Mouse (Mus musculus): Measurements from ENCODE around the gene Angptl3. TPM values are rescaled to one million over a fixed set of nuclear protein-coding genes. Genes with fewer than 3 reads are reported as not detected.

Angptl3 gene
- polyA plus RNA-seq (2014; fragmentation: Illumina TruSeq; extraction: RNeasy Lipid Tissue Mini Kit (QIAGEN cat#74804); ENCODE audit: low read depth, low replicate concordance) = 0.60 TPM

DNA sequence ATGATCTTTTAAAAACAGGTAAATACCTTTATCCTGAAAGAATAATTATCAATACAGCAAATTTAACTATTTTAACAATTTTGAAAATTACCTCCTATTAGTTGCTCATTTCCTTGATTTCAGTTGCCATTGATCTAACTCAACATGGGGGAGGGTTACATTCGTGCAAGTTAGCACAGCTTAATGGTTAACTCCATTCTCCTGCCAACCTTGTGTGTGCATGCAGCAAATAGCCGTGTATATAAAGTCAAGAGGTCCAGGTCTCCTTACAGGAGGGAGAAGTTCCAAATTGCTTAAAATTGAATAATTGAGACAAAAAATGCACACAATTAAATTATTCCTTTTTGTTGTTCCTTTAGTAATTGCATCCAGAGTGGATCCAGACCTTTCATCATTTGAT lies at the start of gene Angptl3:
Gene Angptl3, plus strand, starts transcription at position 269 of the 400 bp plus-strand sequence.

Other genes with a start within 250 kb of the Angptl3 start
- gene Kank4, start 213.4 kb upstream of the Angptl3 start, polyA plus RNA-seq (2014; fragmentation: Illumina TruSeq; extraction: RNeasy Lipid Tissue Mini Kit (QIAGEN cat#74804); ENCODE audit: low read depth, low replicate concordance) = 0.50 TPM
- not detected for gene I0C0044D17Rik, start 207.1 kb upstream of the Angptl3 start, polyA plus RNA-seq (2014; fragmentation: Illumina TruSeq; extraction: RNeasy Lipid Tissue Mini Kit (QIAGEN cat#74804); ENCODE audit: low read depth, low replicate concordance)
- gene Usp1, start 107.1 kb upstream of the Angptl3 start, polyA plus RNA-seq (2014; fragmentation: Illumina TruSeq; extraction: RNeasy Lipid Tissue Mini Kit (QIAGEN cat#74804); ENCODE audit: low read depth, low replicate concordance) = 107 TPM
- 182 TPM for gene Dock7, start 90.0 kb downstream of the Angptl3 start, polyA plus RNA-seq (2014; fragmentation: Illumina TruSeq; extraction: RNeasy Lipid Tissue Mini Kit (QIAGEN cat#74804); ENCODE audit: low read depth, low replicate concordance)
- 36.7 TPM for gene Atg4c, start 163.0 kb downstream of the Angptl3 start, polyA plus RNA-seq (2014; fragmentation: Illumina TruSeq; extraction: RNeasy Lipid Tissue Mini Kit (QIAGEN cat#74804); ENCODE audit: low read depth, low replicate concordance)

Measured in sigmoid colon, adult 10 weeks (tissue).